Mouse (Mus musculus) intestine, embryonic 15.5 days (tissue): Measurements from ENCODE around the gene Ctdsp2. TPM values are rescaled to one million over a fixed set of nuclear protein-coding genes. Genes with fewer than 3 reads are reported as not detected.

Source experiments
- ATAC-seq: fragments of 200-750 bp; cut with Nextera tagmentation; 2 replicates; pipeline ENCODE4 v1.8.0; 2017; ENCODE audit warnings: moderate TSS enrichment, moderate library complexity
- H3K27ac ChIP-seq: fragments of 300-500 bp; sonication (generic); 2 replicates; pipeline ENCODE4 v1.5.1; 2015; ENCODE audit warnings: mild to moderate bottlenecking, inconsistent platforms
- H3K27me3 ChIP-seq: fragments of 300-500 bp; sonication (generic); replicated peaks from 2 replicates; pipeline ENCODE4 v1.6.1; 2015; ENCODE audit warnings: inconsistent platforms
- H3K36me3 ChIP-seq: fragments of 300-500 bp; sonication (generic); 2 replicates; pipeline ENCODE4 v1.6.1; 2015; ENCODE audit warnings: inconsistent platforms
- H3K4me1 ChIP-seq: fragments of 300-500 bp; sonication (generic); replicated peaks from 2 replicates; pipeline ENCODE4 v1.6.1; 2015; ENCODE audit warnings: inconsistent platforms
- H3K4me2 ChIP-seq: fragments of 300-500 bp; sonication (generic); replicated peaks from 2 replicates; pipeline ENCODE4 v1.6.1; 2015; ENCODE audit warnings: mild to moderate bottlenecking, inconsistent platforms
- H3K4me3 ChIP-seq: fragments of 300-500 bp; sonication (generic); replicated peaks from 2 replicates; pipeline ENCODE4 v1.5.1; 2015; ENCODE audit warnings: inconsistent platforms
- H3K9ac ChIP-seq: fragments of 300-500 bp; sonication (generic); 2 replicates; pipeline ENCODE4 v1.6.1; 2015; ENCODE audit warnings: inconsistent platforms
- H3K9me3 ChIP-seq: fragments of 300-500 bp; sonication (generic); 2 replicates; pipeline ENCODE4 v1.6.1; 2016; ENCODE audit warnings: inconsistent platforms
- WGBS: fragments of 180-500 bp; shearing (Covaris S2); methylation state at CpG from one replicate; pipeline ENCODE4 v1.1.7; 2015; 5-methylcytosine and 5-hydroxymethylcytosine counted together
- polyA plus RNA-seq: library from polyadenylated mRNA; unstranded; fragments of >200 nt; fragmentation: Nextera tagmentation; extraction: Ambion mirVana; gene quantifications from 2 replicates; pipeline ENCODE4 v1.2.1, GENCODE M21; 2015

Ctdsp2 gene
- 53.6 and 55.2 TPM in 2 replicates for polyA plus RNA-seq

- Histone ChIP-seq H3K27me3 (no peaks in the 10 kb centered on the region), H3K4me1 (peaks cover 49% of the 10 kb centered on the region), H3K4me2 (peak within 1 kb of the TSS; percentile 88), H3K9me3 (no peaks in the 10 kb centered on the region), H3K36me3 (no peaks in the 10 kb centered on the region), H3K4me3 (peak within 1 kb of the TSS; percentile 92), H3K9ac (peak within 1 kb of the TSS; percentile 90), H3K27ac (peak within 1 kb of the TSS; percentile 100)
- under 1% methylated on average over 54 of the region's 56 CpGs for WGBS
- ATAC-seq = peak; percentile 92
These were observed at the start of gene Ctdsp2 for GRCm38 (mm10) chr10:126978277-126978994. Ctdsp2 (plus strand) TSS chr10:126978717.

- no peak for ATAC-seq
- peak overlapping the region; percentile 95 for H3K27ac ChIP-seq
- H3K9ac ChIP-seq = peak overlapping the region; percentile 65
- peak overlapping the region; percentile 89 for H3K4me2 ChIP-seq
- H3K36me3 ChIP-seq = no peaks in the 10 kb centered on the region
- 22% methylated on average over 12 of the region's 12 CpGs for WGBS
- H3K27me3 ChIP-seq = no peaks in the 10 kb centered on the region
- H3K4me3 ChIP-seq = peak overlapping the region; percentile 47
- H3K9me3 ChIP-seq = no peaks in the 10 kb centered on the region
- H3K4me1 ChIP-seq = peaks cover 46% of the 10 kb centered on the region
These were observed 49.7 kb upstream of the Ctdsp2 start for GRCm38 (mm10) chr10:126928819-126929206.

- Histone ChIP-seq H3K9me3 (no peaks in the 10 kb centered on the region), H3K4me1 (peaks cover 50% of the 10 kb centered on the region), H3K36me3 (no peaks in the 10 kb centered on the region), H3K4me2 (peak overlapping the region; percentile 89), H3K27ac (peak overlapping the region; percentile 95), H3K27me3 (no peaks in the 10 kb centered on the region), H3K4me3 (no peak overlapping the region), H3K9ac (no peak overlapping the region; the same call in 1 of the 2 replicates)
- no peak for ATAC-seq
- 49% methylated on average over 3 of the region's 3 CpGs for WGBS
These were observed 49.0 kb upstream of the Ctdsp2 start for GRCm38 (mm10) chr10:126929543-126929942.

- 24% methylated on average over 15 of the region's 15 CpGs for WGBS
- Histone ChIP-seq H3K9ac (peak overlapping the region; percentile 2; the same call in 1 of the 2 replicates), H3K4me3 (peak overlapping the region; percentile 2; the same call in 1 of the 2 replicates), H3K27ac (peak overlapping the region; percentile 95), H3K27me3 (no peaks in the 10 kb centered on the region), H3K4me1 (peaks cover 59% of the 10 kb centered on the region), H3K4me2 (peak overlapping the region; percentile 39), H3K9me3 (no peaks in the 10 kb centered on the region), H3K36me3 (no peaks in the 10 kb centered on the region)
- peak; percentile 65 for ATAC-seq
These were observed 48.0 kb upstream of the Ctdsp2 start for GRCm38 (mm10) chr10:126930270-126931121.

- Histone ChIP-seq H3K9ac (no peak overlapping the region), H3K27ac (peak overlapping the region; percentile 95), H3K27me3 (no peaks in the 10 kb centered on the region), H3K9me3 (no peaks in the 10 kb centered on the region), H3K4me2 (peak overlapping the region; percentile 39; the same call in 1 of the 2 replicates), H3K4me1 (peaks cover 67% of the 10 kb centered on the region), H3K4me3 (no peak overlapping the region), H3K36me3 (no peaks in the 10 kb centered on the region)
- 43% methylated on average over 8 of the region's 8 CpGs for WGBS
- peak; percentile 23; the same call in 1 of the 2 replicates for ATAC-seq
These were observed 47.3 kb upstream of the Ctdsp2 start for GRCm38 (mm10) chr10:126931123-126931759.

GRCm38 (mm10) chr10:126931760-126932139, 46.8 kb upstream of the Ctdsp2 start:
- no peaks in the 10 kb centered on the region for H3K9me3 ChIP-seq
- no peak overlapping the region for H3K4me3 ChIP-seq
- H3K9ac ChIP-seq = no peak overlapping the region
- no peaks in the 10 kb centered on the region for H3K27me3 ChIP-seq
- ATAC-seq = no peak
- 0 out of 2 replicates have a peak overlapping the region, but pooled peaks have one; percentile 39 for H3K4me2 ChIP-seq
- H3K36me3 ChIP-seq = no peaks in the 10 kb centered on the region
- H3K4me1 ChIP-seq = peaks cover 66% of the 10 kb centered on the region
- H3K27ac ChIP-seq = peak overlapping the region; percentile 95

GRCm38 (mm10) chr10:126934561-126934960, 44.0 kb upstream of the Ctdsp2 start:
- no peak overlapping the region for H3K9ac ChIP-seq
- H3K27ac ChIP-seq = peak overlapping the region; percentile 97
- H3K4me1 ChIP-seq = peaks cover 44% of the 10 kb centered on the region
- H3K27me3 ChIP-seq = no peaks in the 10 kb centered on the region
- no peak overlapping the region for H3K4me3 ChIP-seq
- ATAC-seq = no peak
- H3K4me2 ChIP-seq = peak overlapping the region; percentile 49; the same call in 1 of the 2 replicates
- H3K9me3 ChIP-seq = no peaks in the 10 kb centered on the region
- 75% methylated on average over 13 of the region's 13 CpGs for WGBS
- no peaks in the 10 kb centered on the region for H3K36me3 ChIP-seq

- H3K4me3 ChIP-seq = no peak overlapping the region
- H3K4me1 ChIP-seq = peaks cover 40% of the 10 kb centered on the region
- peak overlapping the region; percentile 49 for H3K4me2 ChIP-seq
- no peaks in the 10 kb centered on the region for H3K9me3 ChIP-seq
- 46% methylated on average over 8 of the region's 8 CpGs for WGBS
- peak overlapping the region; percentile 30; the same call in 1 of the 2 replicates for H3K9ac ChIP-seq
- no peaks in the 10 kb centered on the region for H3K36me3 ChIP-seq
- H3K27me3 ChIP-seq = no peaks in the 10 kb centered on the region
- ATAC-seq = peak; percentile 68
- peak overlapping the region; percentile 97 for H3K27ac ChIP-seq
These were observed 43.4 kb upstream of the Ctdsp2 start for GRCm38 (mm10) chr10:126935121-126935520.

- Histone ChIP-seq H3K27ac (peak overlapping the region; percentile 97), H3K4me1 (peaks cover 33% of the 10 kb centered on the region), H3K4me3 (no peak overlapping the region), H3K36me3 (no peaks in the 10 kb centered on the region), H3K9ac (peak overlapping the region; percentile 30; the same call in 1 of the 2 replicates), H3K27me3 (no peaks in the 10 kb centered on the region), H3K4me2 (peak overlapping the region; percentile 49), H3K9me3 (no peaks in the 10 kb centered on the region)
- 32% methylated on average over 18 of the region's 18 CpGs for WGBS
- peak; percentile 60 for ATAC-seq
These were observed 42.7 kb upstream of the Ctdsp2 start for GRCm38 (mm10) chr10:126935556-126936381.

GRCm38 (mm10) chr10:126940949-126941348, 37.6 kb upstream of the Ctdsp2 start:
- Histone ChIP-seq H3K4me2 (no peak overlapping the region), H3K27ac (no peak overlapping the region), H3K9ac (no peak overlapping the region), H3K36me3 (no peaks in the 10 kb centered on the region), H3K4me3 (no peak overlapping the region), H3K4me1 (0 out of 2 replicates have a peak, but pooled peaks cover 5% of the 10 kb centered on the region), H3K9me3 (no peaks in the 10 kb centered on the region), H3K27me3 (no peaks in the 10 kb centered on the region)
- WGBS = 65% methylated on average over 7 of the region's 7 CpGs
- ATAC-seq = no peak

- H3K9me3 ChIP-seq = no peaks in the 10 kb centered on the region
- WGBS = 84% methylated on average over 5 of the region's 5 CpGs
These were observed 33.0 kb upstream of the Ctdsp2 start for GRCm38 (mm10) chr10:126945531-126945930.

More at GRCm38 (mm10) chr10:126945531-126945930, 33.0 kb upstream of the Ctdsp2 start:
- Histone ChIP-seq H3K9ac (no peak overlapping the region), H3K4me1 (0 out of 2 replicates have a peak, but pooled peaks cover 11% of the 10 kb centered on the region), H3K36me3 (no peaks in the 10 kb centered on the region), H3K27ac (no peak overlapping the region), H3K4me3 (no peak overlapping the region), H3K4me2 (no peak overlapping the region), H3K27me3 (no peaks in the 10 kb centered on the region)
- ATAC-seq = no peak
